Mouse (Mus musculus): ENCODE results near the gene Mansc1. TPM values are rescaled to one million over a fixed set of nuclear protein-coding genes. Genes with fewer than 3 reads are reported as not detected.
A peak's percentile ranks its signal among the peaks of the same experiment; 100 is the strongest.

The Mansc1 gene
- polyA plus RNA-seq, 1 experiment from 2014 or later = 0.49 TPM

GRCm38 (mm10) chr6:134579506-134579905 is 52.8 kb downstream of the Mansc1 start:
- 87% methylated on average over 4 of the region's 4 CpGs for WGBS
- peaks cover 21% of the 10 kb centered on the region for H3K27me3 ChIP-seq (ENCODE audit: low read depth, poor library complexity, severe bottlenecking)

DNA sequence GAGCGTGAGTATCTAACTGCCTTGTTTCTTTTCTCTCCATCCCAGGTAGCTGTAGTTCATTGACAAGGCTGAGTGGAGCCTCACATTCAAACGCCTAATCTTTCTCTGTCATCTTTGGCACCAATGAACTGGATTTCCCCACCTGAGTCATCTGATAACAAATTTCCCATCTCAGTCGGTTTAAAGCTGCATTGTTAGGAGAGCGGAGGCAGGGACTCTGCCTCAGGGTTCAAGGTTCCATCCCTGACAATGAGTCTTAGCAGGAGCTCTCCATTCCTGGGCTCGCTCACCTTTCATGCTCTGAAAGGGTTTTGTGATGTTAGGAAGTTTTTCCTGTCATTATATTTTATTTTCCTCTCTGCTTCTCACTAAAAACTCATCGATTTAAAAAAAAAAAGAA is 54.2 kb downstream of the Mansc1 start:
- 0 out of 2 replicates have a peak, but pooled peaks cover 3% of the 10 kb centered on the region for H3K4me1 ChIP-seq
- H3K27ac ChIP-seq (replicated peaks) = no peak overlapping the region
- 63% methylated on average over 6 of the region's 6 CpGs for WGBS
- H3K27me3 ChIP-seq (ENCODE audit: low read depth, poor library complexity, severe bottlenecking) = peaks cover 21% of the 10 kb centered on the region
- H3K36me3 ChIP-seq = no peaks in the 10 kb centered on the region
- DNase-seq (ENCODE audit: low spot score) = no peak
- no peaks in the 10 kb centered on the region for H3K9me3 ChIP-seq (replicated peaks)
- H3K4me3 ChIP-seq = no peak overlapping the region

More at GRCm38 (mm10) chr6:134579506-134579905, 52.8 kb downstream of the Mansc1 start:
- Histone ChIP-seq H3K27ac (replicated peaks) (no peak overlapping the region), H3K4me1 (0 out of 2 replicates have a peak, but pooled peaks cover 3% of the 10 kb centered on the region), H3K4me3 (no peak overlapping the region), H3K9me3 (replicated peaks) (no peaks in the 10 kb centered on the region), H3K36me3 (no peaks in the 10 kb centered on the region)
- no peak for DNase-seq (ENCODE audit: low spot score)

DNA sequence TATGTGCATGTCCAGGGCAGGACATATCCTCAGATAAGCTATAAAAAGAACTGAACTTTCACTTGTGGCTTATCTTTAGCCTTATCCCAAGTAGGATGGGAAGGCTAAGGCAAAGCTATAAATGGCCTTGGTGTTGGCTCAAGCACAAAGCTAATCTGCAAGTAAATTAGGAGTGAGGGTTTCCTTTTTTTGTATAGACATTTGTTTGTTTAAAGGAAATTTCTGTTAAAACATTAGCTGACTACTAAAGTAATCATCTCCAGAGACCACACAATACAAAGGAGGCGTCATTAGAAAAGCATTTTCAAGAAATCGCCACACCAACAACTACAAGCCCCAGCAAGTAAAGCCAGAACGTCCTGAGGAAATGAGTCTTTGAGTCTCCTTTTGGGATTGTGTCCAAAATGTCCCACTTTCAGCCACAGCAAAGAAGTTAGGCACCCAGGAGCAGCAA is 57.0 kb downstream of the Mansc1 start:
- Histone ChIP-seq H3K36me3 (no peaks in the 10 kb centered on the region), H3K27me3 (ENCODE audit: low read depth, poor library complexity, severe bottlenecking) (peaks cover 21% of the 10 kb centered on the region), H3K27ac (replicated peaks) (no peak overlapping the region), H3K4me3 (no peak overlapping the region), H3K9me3 (replicated peaks) (no peaks in the 10 kb centered on the region), H3K4me1 (no peaks in the 10 kb centered on the region)
- DNase-seq (ENCODE audit: low spot score) = no peak
- WGBS = 87% methylated on average over 3 of the region's 3 CpGs

DNA sequence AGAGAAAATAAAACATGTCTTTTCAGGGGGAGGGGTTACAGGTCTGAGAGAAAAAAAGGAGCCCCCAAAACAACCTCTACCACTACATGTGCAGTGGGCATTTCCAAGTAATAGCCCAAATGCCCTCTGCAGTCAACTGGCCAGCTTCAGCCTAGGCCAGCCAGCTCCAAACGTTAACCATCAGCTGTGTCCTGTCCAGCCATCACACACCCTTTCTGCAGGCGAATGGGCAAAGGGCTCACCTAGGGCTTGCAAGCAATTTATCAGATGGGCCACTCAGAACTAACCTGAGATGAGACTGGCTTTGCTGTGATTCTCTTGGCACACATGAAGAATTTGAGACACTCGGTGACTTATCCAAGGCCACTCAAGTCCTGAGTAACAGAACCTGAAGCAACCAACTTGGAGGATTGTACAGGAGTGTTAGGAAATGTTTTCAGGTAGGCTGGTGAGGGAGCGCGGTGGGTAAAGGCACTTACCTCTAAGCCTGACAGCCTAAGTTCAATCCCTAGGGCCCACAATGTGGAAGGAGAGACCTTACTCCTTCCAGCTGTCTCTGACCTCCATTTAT is 64.2 kb downstream of the Mansc1 start:
- H3K36me3 ChIP-seq = no peaks in the 10 kb centered on the region
- no peak overlapping the region for H3K4me3 ChIP-seq
- H3K27ac ChIP-seq (replicated peaks) = no peak overlapping the region; the same call in 1 of the 2 replicates
- peaks cover 37% of the 10 kb centered on the region for H3K4me1 ChIP-seq
- H3K27me3 ChIP-seq (ENCODE audit: low read depth, poor library complexity, severe bottlenecking) = 0 out of 2 replicates have a peak, but pooled peaks cover 5% of the 10 kb centered on the region
- 77% methylated on average over 5 of the region's 5 CpGs for WGBS
- DNase-seq (ENCODE audit: low spot score) = no peak
- H3K9me3 ChIP-seq (replicated peaks) = no peaks in the 10 kb centered on the region

DNA sequence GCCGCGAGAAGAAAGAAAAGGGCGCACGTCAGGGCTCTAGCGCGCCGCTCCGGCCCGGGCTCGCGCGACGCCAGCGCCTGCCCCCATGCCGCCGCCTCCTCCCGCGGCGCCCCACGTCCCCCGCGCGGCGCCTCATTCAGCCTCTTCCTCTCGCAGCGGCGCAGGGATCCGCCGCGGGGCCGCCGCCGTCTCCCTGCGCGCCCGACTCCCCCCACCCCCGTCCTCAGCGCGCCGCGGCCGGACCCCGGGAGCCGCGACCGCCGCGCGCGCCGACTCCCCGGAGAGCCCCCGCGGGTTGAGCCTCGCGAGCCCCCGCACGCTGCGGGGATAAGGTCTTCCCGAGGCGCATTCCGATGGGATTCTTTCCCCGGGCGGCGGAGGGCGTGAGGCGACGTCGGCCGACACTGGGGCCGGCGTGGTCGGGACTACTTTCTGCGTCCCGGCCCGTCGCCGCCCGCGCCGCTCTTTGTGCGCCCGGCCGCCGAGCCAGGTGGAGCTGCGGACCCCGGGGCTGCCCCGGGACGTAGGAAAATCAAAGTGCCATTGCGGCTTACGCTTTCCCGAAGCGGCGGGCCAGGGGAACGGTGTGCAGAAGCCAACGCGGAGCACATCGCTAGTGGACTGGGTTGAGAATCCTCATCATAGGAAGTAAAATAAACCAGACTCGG is 65.3 kb downstream of the Mansc1 start, which contains the start of gene Lrp6:
Lrp6 (minus strand) TSS at position 148 of the 668 bp plus-strand sequence.
- H3K4me3 ChIP-seq = peak within 1 kb of the TSS; percentile 93
- under 1% methylated on average over 87 of the region's 99 CpGs for WGBS
- peaks cover 37% of the 10 kb centered on the region for H3K4me1 ChIP-seq
- peak within 1 kb of the TSS; percentile 100 for H3K27ac ChIP-seq (replicated peaks)
- 0 out of 2 replicates have a peak, but pooled peaks cover 5% of the 10 kb centered on the region for H3K27me3 ChIP-seq (ENCODE audit: low read depth, poor library complexity, severe bottlenecking)
- DNase-seq (ENCODE audit: low spot score) = peak; percentile 89
- no peaks in the 10 kb centered on the region for H3K36me3 ChIP-seq
- no peaks in the 10 kb centered on the region for H3K9me3 ChIP-seq (replicated peaks)

DNA sequence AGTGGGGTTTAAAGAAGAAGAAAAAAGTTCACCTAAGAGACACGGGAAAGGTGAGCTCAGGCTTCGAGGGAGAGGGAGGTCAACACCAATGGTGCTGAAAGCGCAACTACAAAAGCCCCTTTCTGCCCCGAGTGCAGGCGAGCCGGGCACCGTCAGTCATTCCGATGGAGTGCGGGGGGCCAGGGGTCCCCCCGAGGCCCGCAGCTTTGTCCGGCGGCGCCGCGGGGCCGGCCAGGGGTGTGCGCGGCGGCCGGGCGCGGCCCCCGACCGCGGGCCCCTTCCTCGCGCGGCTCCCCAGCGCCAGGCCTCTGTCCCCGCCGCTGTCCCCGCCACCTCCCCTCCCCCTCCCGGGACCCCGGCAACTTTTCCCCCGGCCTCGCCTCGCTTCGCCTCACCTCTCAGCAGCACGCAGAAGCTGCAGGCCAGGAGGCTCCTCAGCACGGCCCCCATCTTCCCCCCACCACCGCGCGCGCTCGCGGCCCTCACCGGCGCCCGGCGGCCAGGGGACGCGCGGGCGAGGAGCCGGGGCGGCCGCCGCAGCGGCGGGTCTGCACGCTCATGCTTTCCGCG is 66.0 kb downstream of the Mansc1 start:
- no peak for DNase-seq (ENCODE audit: low spot score)
- H3K9me3 ChIP-seq (replicated peaks) = no peaks in the 10 kb centered on the region
- 0 out of 2 replicates have a peak, but pooled peaks cover 5% of the 10 kb centered on the region for H3K27me3 ChIP-seq (ENCODE audit: low read depth, poor library complexity, severe bottlenecking)
- H3K4me1 ChIP-seq = peaks cover 37% of the 10 kb centered on the region
- H3K36me3 ChIP-seq = no peaks in the 10 kb centered on the region
- peak overlapping the region; percentile 100 for H3K27ac ChIP-seq (replicated peaks)
- 2% methylated on average over 45 of the region's 64 CpGs for WGBS
- H3K4me3 ChIP-seq = peak overlapping the region; percentile 93

GRCm38 (mm10) chr6:134565606-134566247 is 66.6 kb downstream of the Mansc1 start:
- Histone ChIP-seq H3K9me3 (replicated peaks) (no peaks in the 10 kb centered on the region), H3K4me1 (peaks cover 37% of the 10 kb centered on the region), H3K27ac (replicated peaks) (peak overlapping the region; percentile 100), H3K36me3 (no peaks in the 10 kb centered on the region), H3K4me3 (peak overlapping the region; percentile 93), H3K27me3 (ENCODE audit: low read depth, poor library complexity, severe bottlenecking) (0 out of 2 replicates have a peak, but pooled peaks cover 5% of the 10 kb centered on the region)
- peak; percentile 24 for DNase-seq (ENCODE audit: low spot score)
- WGBS = 2% methylated on average over 19 of the region's 19 CpGs

DNA sequence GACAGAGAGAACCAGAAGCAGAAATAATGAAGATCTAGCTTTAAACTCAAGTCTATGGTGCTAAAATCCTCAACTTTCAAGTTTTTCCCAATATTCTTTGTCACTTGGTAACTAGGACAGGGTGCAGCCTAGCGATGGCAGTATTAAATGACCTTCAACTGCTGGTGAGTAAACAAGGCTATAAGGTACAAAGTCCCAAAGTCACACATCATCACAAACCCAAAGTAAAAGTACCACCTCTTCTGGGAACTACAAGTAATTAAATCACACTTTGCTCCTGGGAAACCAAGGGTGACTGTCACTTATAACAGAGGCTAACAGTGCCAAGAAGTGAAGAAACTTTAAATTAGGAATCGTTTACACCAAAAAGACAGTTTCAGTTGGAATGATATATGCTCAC is 67.7 kb downstream of the Mansc1 start:
- no peak overlapping the region for H3K27ac ChIP-seq (replicated peaks)
- no peaks in the 10 kb centered on the region for H3K36me3 ChIP-seq
- H3K4me1 ChIP-seq = peaks cover 39% of the 10 kb centered on the region
- DNase-seq (ENCODE audit: low spot score) = no peak
- peak overlapping the region; percentile 93 for H3K4me3 ChIP-seq
- no peaks in the 10 kb centered on the region for H3K9me3 ChIP-seq (replicated peaks)
- WGBS = 91% methylated on average over 2 of the region's 2 CpGs
- H3K27me3 ChIP-seq (ENCODE audit: low read depth, poor library complexity, severe bottlenecking) = 0 out of 2 replicates have a peak, but pooled peaks cover 3% of the 10 kb centered on the region

DNA sequence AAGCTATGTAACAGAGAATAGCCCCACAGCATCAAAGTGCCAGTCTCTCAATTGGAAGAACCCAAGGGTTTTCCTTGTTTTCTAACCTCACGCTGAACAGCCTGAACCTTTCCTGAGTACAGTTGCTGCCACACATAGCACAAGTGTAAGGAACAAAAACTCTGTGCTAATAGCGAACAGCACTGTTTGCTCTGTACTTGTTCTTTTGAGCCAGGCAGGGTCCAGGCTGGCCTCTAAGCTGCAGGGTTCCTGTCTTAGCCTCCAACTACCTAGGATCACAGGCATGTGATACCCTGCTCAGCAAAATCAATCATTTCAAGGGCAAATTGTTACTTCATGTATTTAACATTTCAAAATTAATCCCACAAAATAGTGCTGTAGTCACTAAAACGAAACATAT is 72.7 kb downstream of the Mansc1 start:
- Histone ChIP-seq H3K9me3 (replicated peaks) (no peaks in the 10 kb centered on the region), H3K4me3 (no peak overlapping the region), H3K4me1 (peaks cover 16% of the 10 kb centered on the region), H3K27ac (replicated peaks) (no peak overlapping the region), H3K36me3 (no peaks in the 10 kb centered on the region), H3K27me3 (ENCODE audit: low read depth, poor library complexity, severe bottlenecking) (no peaks in the 10 kb centered on the region)
- 85% methylated on average over 3 of the region's 3 CpGs for WGBS
- DNase-seq (ENCODE audit: low spot score) = no peak

Other genes starting within 250 kb of the Mansc1 start
- 0.09 and 0.12 TPM in 2 replicates for gene Bcl2l14, start 236.2 kb downstream of the Mansc1 start, polyA plus RNA-seq (2016; fragmentation: Nextera tagmentation; extraction: Ambion mirVana)
- gene Lrp6, start 65.5 kb downstream of the Mansc1 start, polyA plus RNA-seq (2016; fragmentation: Nextera tagmentation; extraction: Ambion mirVana) = 24.4 and 24.5 TPM in 2 replicates
- 20.3 and 23.6 TPM in 2 replicates for gene Borcs5, start 7.0 kb upstream of the Mansc1 start, polyA plus RNA-seq (2016; fragmentation: Nextera tagmentation; extraction: Ambion mirVana)
- 14.2 and 16.6 TPM in 2 replicates for gene Dusp16, start 160.1 kb upstream of the Mansc1 start, polyA plus RNA-seq (2016; fragmentation: Nextera tagmentation; extraction: Ambion mirVana)
- gene Crebl2, start 197.7 kb upstream of the Mansc1 start, polyA plus RNA-seq (2016; fragmentation: Nextera tagmentation; extraction: Ambion mirVana) = 1.0 and 1.3 TPM in 2 replicates

All from midbrain, embryonic 10.5 days (tissue).